Mouse (Mus musculus): Measurements from ENCODE around the gene Dlg2.

DNA sequence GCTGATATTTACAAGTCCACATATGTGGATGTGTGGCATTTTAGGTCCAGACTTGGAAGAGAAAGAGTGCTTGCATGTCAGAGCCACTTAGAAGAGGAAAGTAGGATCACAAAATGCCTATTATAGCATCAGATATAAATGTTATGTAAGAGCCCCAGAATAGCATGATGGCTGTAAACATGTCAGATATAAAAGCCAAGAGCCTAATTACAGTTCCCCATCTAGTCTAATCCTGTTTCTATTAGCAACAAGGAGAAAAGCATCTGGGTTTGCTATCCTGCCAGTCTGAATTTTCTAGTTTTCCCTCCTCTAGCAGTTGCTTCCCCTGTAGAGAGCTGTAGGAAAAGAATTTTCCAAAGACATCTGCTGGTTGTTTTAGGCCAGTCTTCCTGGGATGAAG is 217.6 kb downstream of the Dlg2 start:
- TF ChIP-seq CTCF (IDR thresholded peaks at IDR 0.05; ENCODE audit: borderline replicate concordance, extremely low read depth, insufficient read depth, insufficient read length) (no peak), POLR2A (IDR thresholded peaks at IDR 0.05; ENCODE audit: borderline replicate concordance, extremely low read depth, insufficient read depth, insufficient read length, poor library complexity, severe bottlenecking) (no peak)

Data from brain, embryonic 14.5 days (tissue).